Mouse (Mus musculus) cerebellum, postnatal 14 days (tissue): ENCODE data around the gene Dennd1a.
A peak's percentile ranks its signal among the peaks of the same experiment; 100 is the strongest.

ENCODE experiments used
- DNase-seq, 2 experiments: peaks; one replicate each; pipeline ENCODE4 v3.0.0; 2021; ENCODE audit warnings: mixed read lengths in 2 of 2

The Dennd1a gene

DNA sequence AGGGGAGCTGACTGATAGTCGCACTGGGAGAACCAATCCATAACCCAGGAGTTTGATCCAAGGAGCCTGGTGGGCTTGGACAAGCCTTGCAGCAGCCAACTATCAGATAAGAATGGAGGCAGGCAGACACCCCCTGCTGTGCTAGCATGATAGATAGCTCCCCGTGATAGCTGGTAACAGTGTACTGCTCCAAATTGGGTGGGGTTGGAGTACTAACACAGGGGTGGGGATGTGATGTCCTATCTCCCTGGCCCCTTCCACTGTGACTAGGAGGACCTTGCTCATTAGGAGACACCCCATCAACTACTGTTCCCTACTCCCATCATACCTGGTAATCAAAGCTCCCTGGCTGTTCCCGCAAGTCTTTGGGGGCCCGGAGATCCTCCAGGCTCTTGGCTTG, 485.5 kb downstream of the Dennd1a start:
- DNase-seq: no peak

DNA sequence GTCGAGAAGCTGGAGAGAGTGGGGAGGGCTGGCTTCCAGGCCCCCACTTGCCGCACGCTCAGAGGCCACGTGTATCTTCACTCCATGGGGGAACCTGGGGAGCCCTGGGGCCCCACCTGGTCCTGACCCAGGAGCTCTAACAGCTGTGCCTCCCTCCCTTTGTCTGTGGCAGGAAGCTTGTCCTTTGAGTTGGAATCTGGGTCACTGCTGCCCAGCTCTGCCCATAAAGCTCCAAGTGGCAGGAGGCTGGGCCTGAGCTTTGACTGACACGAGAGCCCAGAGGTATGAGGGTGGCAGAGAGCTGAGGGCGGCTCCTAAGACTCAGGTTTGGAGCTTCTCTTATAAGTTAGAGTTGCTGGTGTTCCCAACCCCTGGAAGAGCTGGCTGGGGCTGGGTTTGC, 488.1 kb downstream of the Dennd1a start:
- DNase-seq: no peak

DNA sequence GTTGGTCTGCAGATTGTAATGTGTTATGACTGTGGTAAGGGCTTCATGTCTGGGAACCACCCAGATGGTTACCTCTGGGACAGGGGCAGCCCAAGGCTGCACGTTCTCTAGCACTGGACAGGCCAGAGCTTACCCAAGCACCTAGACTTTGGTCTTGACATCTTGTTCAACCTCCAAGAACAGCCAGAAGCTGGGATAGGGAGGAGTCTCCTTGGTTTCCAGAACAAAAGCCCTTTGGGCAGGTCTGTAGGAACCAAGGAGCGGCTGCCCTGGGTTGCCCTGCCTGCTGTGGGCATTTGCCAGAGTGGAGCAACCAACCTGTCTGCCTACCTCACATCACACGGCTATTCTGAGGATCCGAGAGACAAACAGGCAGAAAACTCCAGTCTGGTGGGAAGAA, 490.1 kb downstream of the Dennd1a start:
- no peak for DNase-seq

DNA sequence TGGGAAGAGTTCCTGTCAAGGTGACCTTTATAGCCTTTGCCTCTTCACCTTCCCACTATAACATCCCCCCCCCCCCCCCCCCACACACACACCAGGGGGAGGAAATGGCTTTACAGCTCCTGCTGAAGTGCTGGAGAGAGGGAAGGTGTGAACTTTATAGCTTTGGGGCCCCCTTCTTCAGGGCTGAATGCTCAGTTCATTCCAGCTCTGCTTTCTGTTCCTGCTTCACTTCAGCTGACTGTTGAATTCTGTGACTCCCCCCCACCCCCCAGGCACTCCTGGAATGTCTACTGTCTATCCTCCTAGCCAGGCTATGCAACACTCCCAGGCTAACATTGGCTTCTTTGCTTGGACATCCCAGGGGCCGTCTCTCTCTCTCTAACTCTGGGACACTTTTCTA, 491.2 kb downstream of the Dennd1a start:
- DNase-seq: no peak

DNA sequence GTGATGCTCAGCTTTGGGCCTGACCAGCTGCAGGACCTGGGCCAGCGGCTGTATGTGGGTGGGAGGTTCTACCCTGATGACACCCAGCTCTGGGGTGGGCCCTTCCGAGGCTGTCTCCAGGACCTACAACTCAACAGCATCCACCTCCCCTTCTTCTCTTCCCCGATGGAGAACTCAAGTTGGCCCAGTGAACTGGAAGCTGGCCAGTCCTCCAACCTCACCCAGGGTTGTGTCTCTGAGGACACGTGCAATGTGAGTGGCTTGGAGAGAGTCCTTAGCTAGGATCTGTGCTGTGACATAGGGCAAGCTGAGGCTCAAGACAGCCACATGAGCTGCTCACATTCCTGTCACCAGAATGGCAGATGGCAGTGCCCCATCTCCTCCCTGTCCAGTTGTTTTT, 495.9 kb downstream of the Dennd1a start:
- DNase-seq: peak in 1 of 2 experiments; percentile 52

DNA sequence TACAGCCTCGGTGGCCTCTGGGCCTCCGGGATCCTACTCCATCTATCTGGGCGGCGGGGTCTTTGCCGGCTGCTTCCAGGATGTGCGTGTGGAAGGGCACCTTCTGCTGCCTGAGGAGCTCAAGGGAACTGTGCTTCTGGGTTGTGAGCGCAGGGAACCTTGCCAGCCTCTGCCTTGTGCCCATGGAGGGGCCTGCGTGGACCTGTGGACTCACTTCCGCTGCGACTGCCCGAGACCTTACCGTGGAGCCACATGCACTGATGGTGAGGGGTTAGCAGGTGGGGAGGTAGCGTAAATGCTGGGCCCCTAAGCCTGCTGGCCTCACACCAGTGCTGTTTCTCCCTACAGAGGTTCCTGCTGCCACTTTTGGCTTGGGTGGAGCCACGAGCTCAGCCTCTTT, 496.5 kb downstream of the Dennd1a start:
- peak; percentile 54 to 62 for DNase-seq

DNA sequence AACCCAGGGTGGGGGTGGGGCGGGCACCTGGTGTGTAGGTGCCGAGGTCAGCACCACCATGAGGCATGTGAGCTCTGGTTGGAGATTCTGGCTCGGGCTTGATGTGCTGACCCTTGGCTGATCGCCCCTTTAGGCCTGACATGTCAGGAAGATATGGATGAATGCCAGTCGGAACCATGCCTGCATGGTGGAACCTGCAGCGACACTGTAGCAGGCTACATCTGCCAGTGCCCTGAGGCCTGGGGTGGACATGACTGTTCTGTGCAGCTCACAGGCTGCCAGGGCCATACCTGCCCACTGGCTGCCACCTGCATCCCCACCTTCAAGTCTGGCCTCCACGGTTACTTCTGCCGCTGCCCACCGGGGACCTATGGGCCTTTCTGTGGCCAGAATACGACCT, 497.2 kb downstream of the Dennd1a start:
- peak in 1 of 2 experiments; percentile 60 for DNase-seq

DNA sequence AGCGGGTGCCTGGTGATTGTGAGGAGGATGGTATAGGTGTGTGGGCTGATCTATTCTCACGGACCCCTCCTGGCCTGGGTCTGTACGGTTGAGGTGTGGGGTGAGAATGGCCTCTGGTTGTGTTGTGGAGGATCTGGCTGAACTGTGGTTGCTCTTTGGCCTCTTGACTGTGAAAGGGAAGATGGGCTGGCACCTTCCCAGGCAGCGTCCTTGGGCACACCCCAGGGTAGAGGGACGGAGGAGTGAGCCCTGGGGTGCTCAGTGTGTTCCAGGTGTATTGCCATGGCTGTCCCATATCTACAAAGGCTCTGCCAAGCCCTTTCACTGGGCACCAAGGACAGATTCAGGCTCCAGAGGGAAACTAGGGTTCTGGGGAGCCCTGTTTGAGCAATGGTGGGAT, 498.2 kb downstream of the Dennd1a start:
- DNase-seq: no peak

DNA sequence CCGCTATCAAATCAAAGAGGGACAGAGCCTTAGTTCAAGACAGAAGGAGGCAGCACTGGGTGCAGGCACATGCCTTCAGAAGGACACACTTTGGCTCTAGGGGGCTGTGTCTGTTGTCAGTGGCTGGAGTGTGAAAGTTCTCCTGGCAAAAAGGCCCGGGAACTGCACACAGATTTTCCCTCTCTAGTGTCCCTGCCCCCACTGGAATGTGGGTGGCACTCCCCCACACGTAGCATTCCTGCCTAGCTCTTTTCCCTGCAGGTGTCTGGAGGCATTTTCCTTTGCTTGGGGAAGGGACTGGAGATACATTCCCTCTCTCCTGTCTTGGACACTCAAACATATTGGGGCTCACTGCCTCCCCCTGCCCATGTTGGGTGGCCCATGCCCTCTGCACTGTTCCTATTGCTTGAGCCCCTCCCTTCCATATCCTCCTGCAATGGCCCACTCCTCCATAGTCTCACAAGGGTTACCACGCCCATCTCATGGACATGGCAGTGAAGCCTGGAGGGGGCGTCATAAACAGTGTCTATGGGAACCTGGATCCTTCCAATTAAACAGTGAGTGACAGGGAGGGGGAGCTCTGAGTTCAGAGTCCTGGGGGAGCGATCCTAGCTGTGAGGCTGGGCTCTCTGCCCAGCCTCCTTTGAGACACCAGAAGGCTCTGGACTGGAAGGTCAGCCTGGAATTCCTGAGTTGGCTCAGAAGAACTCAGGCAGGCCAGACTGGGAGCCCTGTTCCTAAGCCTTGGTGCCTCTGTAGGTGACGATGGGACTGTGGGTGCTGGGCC, 498.8 kb downstream of the Dennd1a start:
- DNase-seq: peak; percentile 57 to 65

DNA sequence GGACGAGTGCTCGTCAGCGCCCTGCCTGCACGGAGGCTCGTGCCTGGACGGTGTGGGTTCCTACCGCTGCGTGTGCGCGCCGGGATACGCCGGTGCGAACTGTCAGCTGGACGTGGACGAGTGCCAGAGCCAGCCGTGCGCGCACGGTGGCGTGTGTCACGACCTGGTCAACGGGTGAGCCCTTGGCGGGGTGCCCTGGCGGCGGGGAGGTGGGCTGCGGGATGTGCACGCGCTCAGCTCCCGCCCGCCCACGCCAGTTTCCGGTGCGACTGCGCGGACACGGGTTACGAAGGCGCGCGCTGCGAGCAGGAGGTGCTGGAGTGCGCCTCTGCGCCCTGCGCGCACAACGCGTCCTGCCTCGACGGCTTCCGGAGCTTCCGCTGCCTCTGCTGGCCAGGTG, 500.7 kb downstream of the Dennd1a start:
- peak; percentile 53 to 69 for DNase-seq

DNA sequence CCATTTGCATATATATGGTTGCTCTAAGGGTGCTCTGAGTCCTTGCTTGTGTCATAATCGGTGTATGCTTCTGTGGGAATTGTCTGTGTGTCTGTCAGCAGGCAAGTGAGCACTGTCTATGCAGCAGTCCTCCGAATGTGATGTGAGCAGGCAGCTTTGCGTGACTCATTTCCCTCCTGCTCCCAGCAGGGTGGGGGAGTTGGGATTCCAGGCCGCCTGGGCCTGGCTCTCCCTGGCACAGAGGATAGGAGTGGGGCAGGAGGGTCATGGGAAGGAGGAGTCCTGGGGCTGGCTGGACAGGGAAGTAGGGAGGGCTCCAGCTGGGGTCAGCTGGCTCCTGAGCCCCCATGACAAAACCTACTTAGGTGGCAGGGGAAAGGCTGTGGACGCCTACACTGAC, 502.7 kb downstream of the Dennd1a start:
- no peak for DNase-seq

DNA sequence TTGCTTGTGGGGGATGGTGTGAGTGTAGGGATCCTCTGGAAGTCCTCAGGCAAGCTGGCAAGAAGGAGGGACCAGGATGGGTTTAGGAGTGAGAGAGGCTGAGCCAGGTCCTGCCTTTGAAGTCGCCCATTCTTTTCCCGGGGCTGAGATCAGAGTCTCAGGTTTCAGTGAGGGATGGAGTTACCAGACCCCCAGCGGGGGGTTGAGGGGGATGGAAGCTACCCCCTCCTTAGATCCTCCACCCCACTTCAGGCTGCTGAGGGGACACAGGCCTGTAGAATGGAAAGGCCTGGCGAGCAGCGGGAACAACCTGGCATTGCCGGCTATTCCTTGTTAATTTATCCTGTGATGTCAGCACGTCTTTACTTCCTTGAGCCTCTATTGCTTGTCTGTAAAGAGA, 505.2 kb downstream of the Dennd1a start:
- DNase-seq: no peak

DNA sequence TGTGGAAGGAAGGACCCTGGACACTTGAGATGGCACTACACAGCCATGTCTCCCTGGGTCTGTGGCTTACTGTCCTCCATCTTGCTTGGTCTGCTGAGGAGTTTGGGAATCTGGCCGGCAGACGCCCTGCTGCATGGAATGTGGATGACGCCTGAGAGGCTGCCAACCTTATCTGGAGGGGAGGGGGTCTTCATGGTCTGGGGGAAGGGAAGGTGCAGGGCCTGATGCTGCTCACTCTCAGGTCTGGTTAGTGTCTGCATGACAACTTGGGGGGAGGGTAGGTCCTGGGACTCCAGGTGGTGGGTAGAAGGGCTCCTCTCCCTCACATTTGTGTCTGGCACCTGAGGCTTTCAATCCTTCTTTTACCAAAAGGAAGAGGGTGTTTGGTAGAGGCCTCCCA, 505.8 kb downstream of the Dennd1a start:
- no peak for DNase-seq

DNA sequence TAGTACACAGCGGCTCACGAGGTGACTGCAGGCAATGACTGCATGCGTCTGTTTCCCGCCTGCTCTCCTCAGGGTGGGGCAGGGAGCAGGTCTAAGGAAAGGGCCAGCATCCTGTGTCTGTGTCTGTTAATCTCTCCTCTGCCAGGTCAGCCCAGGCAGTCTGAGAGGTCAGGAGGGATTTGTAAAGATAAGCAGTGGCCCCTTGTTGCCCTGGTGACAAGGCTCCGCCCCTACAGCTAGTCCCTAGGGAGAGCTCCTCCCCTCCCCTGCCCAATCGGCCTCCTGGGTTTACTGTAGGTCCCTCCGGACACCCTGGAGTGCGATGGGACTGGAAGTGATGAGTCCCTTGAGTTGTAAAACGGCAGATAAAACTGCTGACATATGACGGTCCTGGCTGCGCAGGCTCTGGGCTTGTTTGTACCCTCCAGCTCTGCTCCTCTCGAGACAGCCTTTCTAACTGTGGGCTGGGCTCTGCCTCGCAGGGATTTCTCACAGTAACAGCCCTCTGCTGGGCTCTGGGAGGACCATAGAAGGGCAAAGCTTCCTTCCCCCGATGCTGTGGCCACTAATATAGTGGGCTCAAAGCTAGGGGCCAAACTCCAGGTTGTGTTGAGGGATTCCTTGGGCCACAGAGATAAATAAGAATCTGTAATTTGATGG, 506.8 kb downstream of the Dennd1a start:
- no peak for DNase-seq

DNA sequence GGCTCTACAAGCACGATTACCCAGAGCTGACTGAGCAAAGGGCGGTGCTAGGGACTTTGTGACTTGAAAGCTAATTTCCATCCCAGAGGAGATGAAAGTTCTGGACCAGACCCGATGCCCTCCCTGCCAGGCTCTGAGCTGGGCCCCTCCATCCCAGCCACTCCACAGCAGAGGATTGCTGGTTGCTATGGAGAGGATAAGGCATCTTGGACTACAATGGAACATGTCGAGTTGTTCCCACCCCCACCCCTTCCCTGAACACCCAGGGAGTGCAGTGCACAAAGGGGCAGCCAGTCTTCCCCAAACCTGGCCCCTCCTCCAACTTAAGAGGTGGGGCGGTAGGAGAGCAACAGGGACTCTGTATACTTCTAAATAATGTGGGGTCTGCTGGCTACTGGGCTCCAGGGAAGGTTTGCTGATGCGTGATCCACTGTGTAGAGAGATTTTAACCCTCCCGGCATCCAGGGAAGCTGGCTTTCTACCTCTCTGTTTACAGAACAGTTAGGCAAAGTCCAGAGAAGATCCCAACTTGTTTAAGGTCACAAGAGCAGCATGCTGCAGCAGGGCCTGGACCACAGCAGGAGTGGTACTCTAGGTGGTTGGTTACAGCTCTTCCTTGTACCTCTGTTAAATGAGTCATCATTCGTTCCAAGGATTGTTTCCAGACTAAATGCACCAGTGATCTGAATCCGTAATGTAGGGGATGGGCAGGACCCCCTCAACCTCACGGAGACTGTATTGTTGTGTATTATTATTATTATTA, 509.1 kb downstream of the Dennd1a start:
- DNase-seq: no peak

DNA sequence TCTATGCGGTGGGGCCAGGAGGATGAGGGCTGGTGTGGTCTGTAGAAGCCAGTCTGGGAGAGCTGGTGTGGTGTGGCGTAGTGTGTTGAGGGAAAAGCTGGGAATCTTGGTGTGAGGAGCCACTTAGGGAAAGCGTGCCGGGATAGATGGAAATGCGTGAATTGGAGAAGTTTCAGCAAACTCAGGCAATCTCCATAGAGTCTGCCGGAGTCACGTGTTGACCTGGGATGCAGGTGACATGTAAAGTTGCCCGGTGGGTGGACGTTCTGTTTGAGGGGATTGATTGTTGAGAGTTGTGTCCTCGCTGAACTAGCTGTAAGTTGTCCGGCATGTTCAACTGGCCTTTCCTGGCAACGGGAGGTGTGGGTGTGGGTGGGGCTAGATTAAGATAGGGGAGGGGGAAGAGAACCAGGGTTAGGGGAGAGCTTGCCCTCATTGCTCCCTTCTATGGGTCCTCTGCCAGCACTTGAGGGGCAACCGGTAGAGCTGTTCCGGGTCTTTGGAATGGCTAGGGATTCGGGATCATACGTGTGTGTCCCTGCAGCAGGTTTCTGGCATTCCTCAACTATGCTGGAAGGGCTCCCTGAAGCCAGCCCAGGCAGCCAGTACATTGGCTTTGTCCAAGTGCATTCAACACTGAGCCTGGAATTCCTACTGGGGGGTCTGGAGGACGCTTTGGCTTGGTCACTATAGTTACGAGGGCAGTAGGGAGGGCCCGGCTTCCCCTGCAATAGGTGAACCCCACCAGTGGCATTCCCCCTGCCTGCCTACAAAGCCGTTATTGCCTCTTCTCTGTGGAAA, 510.4 kb downstream of the Dennd1a start:
- DNase-seq: peak in 1 of 2 experiments; percentile 59

DNA sequence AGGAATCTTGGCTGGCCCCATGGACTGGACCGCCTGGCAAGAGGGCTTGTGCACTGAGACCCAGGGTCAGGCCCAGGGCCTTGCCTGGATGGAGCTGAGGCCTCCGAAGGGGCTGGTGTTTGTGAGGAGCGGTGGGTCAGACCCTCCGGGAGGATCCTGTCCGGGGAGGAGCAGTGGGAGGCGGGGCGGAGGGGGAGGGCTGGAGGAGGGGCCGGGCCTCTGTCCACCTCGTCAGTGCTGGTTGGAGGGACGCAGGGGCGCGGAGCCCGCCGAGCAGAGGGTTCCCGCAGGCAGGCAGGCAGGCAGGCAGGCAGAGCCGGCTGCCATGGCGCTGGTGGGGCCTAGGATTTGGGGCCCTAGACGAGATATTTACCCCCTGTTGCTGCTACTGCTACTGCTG, 511.2 kb downstream of the Dennd1a start, which contains the start of gene Crb2:
Gene Crb2 (plus strand): TSS at position 234 of the 400 bp plus-strand sequence.
- DNase-seq: no peak

DNA sequence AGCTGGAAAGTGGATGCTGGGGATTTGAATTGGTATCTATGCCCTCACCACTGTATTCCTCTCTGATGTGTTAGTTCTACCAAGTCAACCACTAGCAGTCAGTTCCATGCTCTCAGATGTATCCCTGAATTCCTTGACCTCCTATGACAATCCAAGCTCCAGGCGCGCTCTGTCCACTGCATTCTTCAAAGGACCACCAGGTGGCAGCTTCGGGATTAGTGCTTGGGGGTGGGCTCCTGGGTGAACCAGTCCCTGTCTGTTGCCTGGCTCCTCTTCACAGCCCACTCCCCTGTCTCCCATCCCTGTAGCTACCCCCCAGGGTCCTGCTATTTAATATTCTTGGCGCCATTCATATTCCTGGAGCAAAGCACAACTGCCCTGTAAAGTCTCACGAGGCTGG, 512.6 kb downstream of the Dennd1a start:
- DNase-seq: peak; percentile 74 to 81

DNA sequence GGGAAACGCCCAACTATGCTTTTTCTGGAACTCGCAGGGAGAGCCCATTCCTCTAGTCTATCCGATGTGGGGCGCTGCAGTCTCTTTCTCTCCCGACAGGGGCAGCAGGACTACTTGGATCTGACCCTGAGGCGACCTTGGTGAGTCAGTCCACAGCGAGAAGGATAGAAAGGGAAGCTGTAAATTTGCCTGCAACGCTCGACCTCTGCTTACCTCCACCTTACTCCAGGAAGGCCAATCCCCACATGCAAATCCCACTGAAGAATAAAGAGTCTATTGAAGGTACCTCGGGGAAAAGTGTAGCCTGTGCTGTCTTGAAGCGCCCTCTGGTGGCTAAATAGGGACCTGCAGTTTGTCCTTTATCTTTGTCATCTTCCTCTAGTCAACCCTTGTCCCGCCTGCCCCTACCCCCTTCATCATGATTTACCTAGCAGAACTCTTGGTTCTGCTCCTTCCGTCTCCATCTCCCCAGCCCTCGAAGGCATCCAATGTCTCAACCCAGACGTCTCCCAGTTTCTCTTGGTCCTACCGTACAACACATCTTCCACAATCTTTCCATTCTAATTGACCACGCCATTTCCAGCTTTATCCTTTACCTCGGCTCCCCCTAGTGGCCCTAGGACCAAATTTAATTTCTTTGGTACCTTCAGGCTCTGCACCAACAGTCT, 515.4 kb downstream of the Dennd1a start:
- DNase-seq: peak; percentile 96 to 97

DNA sequence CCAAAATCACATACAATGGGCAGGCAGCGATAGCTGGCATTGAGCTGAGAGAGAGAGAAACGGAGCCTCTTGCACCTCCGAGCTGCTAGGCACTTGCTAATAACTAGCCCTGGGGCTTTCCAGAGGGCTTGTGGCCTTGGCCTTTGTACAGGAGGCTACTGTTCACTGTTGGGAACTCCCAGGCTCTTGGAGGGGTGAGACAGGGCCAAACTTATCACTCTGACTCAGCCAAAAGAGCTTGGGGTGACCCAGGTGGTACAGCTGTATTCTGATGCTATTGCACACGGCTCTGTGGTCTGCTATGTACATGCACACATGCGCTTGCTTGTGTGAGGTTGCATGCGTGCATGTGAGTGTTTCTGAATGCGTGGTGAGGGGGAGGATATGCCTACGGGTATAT, 517.4 kb downstream of the Dennd1a start:
- DNase-seq: no peak

DNA sequence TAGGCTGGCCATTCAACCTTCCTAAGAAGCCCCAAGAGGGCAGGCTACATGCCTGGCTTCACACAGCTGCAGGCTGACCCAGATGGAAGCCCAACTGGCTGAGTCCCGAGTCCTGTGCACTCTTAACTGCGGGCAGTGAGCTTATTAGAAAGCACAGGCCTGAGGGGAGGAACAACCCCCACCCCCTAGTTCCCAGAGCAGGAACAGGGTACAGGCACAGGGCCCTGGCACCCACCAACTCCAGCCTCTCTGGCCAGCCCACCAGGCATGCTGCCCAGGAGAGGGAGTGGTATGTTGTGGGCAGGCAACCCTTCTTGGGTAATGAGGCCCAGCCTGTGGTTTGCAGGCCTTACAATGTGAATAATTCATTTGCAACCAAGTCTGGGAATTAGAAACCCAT, 518.3 kb downstream of the Dennd1a start:
- DNase-seq: peak in 1 of 2 experiments; percentile 63

DNA sequence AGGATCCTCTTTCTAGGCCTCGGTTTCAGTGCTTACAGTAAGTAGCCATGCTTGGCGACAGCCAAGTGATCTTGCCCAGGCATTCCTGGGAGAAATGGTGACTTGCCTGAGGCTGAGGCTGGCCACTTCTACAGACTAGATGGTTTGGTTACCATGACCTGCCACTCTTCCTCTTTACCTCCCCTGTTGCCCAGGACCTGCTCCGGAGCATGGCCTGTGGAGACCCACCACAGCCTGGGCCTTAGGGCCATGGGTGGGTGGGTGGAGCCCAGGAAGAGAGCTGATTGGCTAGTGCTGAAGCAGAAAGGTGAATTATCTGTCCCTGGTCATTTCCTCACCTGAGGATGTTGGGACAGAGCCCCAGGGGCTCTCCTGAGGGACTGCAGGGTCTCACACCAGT, 519.5 kb downstream of the Dennd1a start:
- no peak for DNase-seq
